ENCODE assay signal across 26 mouse cellular contexts in genomic region chr9:60861030-60861429, GRCm38 (mm10).
DNase-seq lines count a peak whose midpoint lies in the region; ATAC-seq lines count a peak whose summit lies in the region.
"Had no signal": no experiment of that assay in that cellular context is flagged by ENCODE, and none has a peak within 500 bp of the region (broad histone marks: within the 10 kb centered on the region; RNA-seq: fewer than 3 reads in every experiment).

No protein-coding gene starts in this region.

- no peak overlapping the region for H3K9ac ChIP-seq in forebrain, embryonic 14.5 days (ENCODE audit: low read length)
- no peak overlapping the region for H3K9ac ChIP-seq in hindbrain, embryonic 15.5 days
- H3K9ac ChIP-seq in hindbrain, embryonic 11.5 days (ENCODE audit: low read depth, low read length): no peak overlapping the region
- no peak overlapping the region for H3K9ac ChIP-seq in midbrain, embryonic 14.5 days (replicated peaks; ENCODE audit: low read length)
- no peak overlapping the region for H3K9ac ChIP-seq in midbrain, embryonic 13.5 days (replicated peaks)
- H3K9ac ChIP-seq: embryonic facial prominence, embryonic 12.5 days; embryonic facial prominence, embryonic 15.5 days; forebrain, embryonic 15.5 days; intestine, embryonic 15.5 days had no signal

- H3K4me1 ChIP-seq in forebrain, embryonic 14.5 days (ENCODE audit: control insufficient read depth, insufficient read depth, low read length): no peaks in the 10 kb centered on the region; the same call in 1 of the 2 replicates
- peaks cover 22% of the 10 kb centered on the region for H3K4me1 ChIP-seq in forebrain, embryonic 10.5 days
- H3K4me1 ChIP-seq in hindbrain, embryonic 15.5 days (replicated peaks): peaks cover 19% of the 10 kb centered on the region
- no peaks in the 10 kb centered on the region for H3K4me1 ChIP-seq in hindbrain, embryonic 11.5 days (replicated peaks; ENCODE audit: control insufficient read depth, insufficient read depth, low read length)
- H3K4me1 ChIP-seq in midbrain, embryonic 14.5 days (ENCODE audit: control insufficient read depth, insufficient read depth, low read length): peaks cover 13% of the 10 kb centered on the region; the same call in 1 of the 2 replicates
- H3K4me1 ChIP-seq in midbrain, embryonic 13.5 days (replicated peaks): peaks cover 24% of the 10 kb centered on the region
- H3K4me1 ChIP-seq: embryonic facial prominence, embryonic 15.5 days had no signal

- H3K4me3 ChIP-seq in forebrain, embryonic 14.5 days (ENCODE audit: low read depth, low read length): no peak overlapping the region
- no peak overlapping the region for H3K4me3 ChIP-seq in forebrain, embryonic 10.5 days
- H3K4me3 ChIP-seq in hindbrain, embryonic 15.5 days: no peak overlapping the region
- no peak overlapping the region for H3K4me3 ChIP-seq in hindbrain, embryonic 11.5 days (ENCODE audit: low read depth, low read length)
- no peak overlapping the region for H3K4me3 ChIP-seq in midbrain, embryonic 14.5 days (replicated peaks; ENCODE audit: low read depth, low read length)
- no peak overlapping the region for H3K4me3 ChIP-seq in midbrain, embryonic 13.5 days (replicated peaks)
- H3K4me3 ChIP-seq: embryonic facial prominence, embryonic 12.5 days; embryonic facial prominence, embryonic 15.5 days; forebrain, embryonic 15.5 days; gastrocnemius, adult 2 months; hindbrain, embryonic 10.5 days; intestine, embryonic 15.5 days had no signal

- H3K36me3 ChIP-seq in forebrain, embryonic 14.5 days (ENCODE audit: control insufficient read depth, insufficient read depth, low read length): peaks cover 9% of the 10 kb centered on the region; the same call in 1 of the 2 replicates
- peaks cover 49% of the 10 kb centered on the region for H3K36me3 ChIP-seq in forebrain, embryonic 10.5 days (replicated peaks)
- H3K36me3 ChIP-seq in hindbrain, embryonic 15.5 days: no peaks in the 10 kb centered on the region
- H3K36me3 ChIP-seq in hindbrain, embryonic 11.5 days (ENCODE audit: control insufficient read depth, insufficient read depth, low read length): no peaks in the 10 kb centered on the region
- no peaks in the 10 kb centered on the region for H3K36me3 ChIP-seq in midbrain, embryonic 14.5 days (ENCODE audit: control insufficient read depth, insufficient read depth, low read length)
- H3K36me3 ChIP-seq in midbrain, embryonic 13.5 days: no peaks in the 10 kb centered on the region; the same call in 1 of the 2 replicates
- H3K36me3 ChIP-seq: forebrain, embryonic 15.5 days had no signal

- no peak for ATAC-seq in forebrain, embryonic 14.5 days
- ATAC-seq in hindbrain, embryonic 15.5 days (ENCODE audit: low FRiP score, low read depth): no peak
- ATAC-seq in hindbrain, embryonic 11.5 days (ENCODE audit: low FRiP score): no peak
- no peak for ATAC-seq in midbrain, embryonic 14.5 days (ENCODE audit: low FRiP score, low TSS enrichment)
- ATAC-seq in midbrain, embryonic 13.5 days: no peak; the same call in 1 of the 2 replicates
- ATAC-seq: activated CD4-positive, CD25-positive, alpha-beta regulatory T cell, adult 4 months; forebrain, embryonic 15.5 days; intestine, embryonic 15.5 days had no signal

- no peaks in the 10 kb centered on the region for H3K27me3 ChIP-seq in forebrain, embryonic 14.5 days (replicated peaks; ENCODE audit: control insufficient read depth, insufficient read depth, low read length)
- H3K27me3 ChIP-seq in forebrain, embryonic 10.5 days (ENCODE audit: poor library complexity, severe bottlenecking): no peaks in the 10 kb centered on the region
- H3K27me3 ChIP-seq in hindbrain, embryonic 15.5 days: no peaks in the 10 kb centered on the region
- H3K27me3 ChIP-seq in hindbrain, embryonic 11.5 days (ENCODE audit: control insufficient read depth, insufficient read depth, low read length): no peaks in the 10 kb centered on the region
- H3K27me3 ChIP-seq in midbrain, embryonic 14.5 days (ENCODE audit: control insufficient read depth, insufficient read depth, low read length): no peaks in the 10 kb centered on the region
- no peaks in the 10 kb centered on the region for H3K27me3 ChIP-seq in midbrain, embryonic 13.5 days
- H3K27me3 ChIP-seq: embryonic facial prominence, embryonic 12.5 days; embryonic facial prominence, embryonic 15.5 days; forebrain, embryonic 15.5 days; intestine, embryonic 15.5 days had no signal

- peak; percentile 55 for DNase-seq in forebrain, embryonic 14.5 days (ENCODE audit: low spot score)
- DNase-seq in forebrain, embryonic 10.5 days (ENCODE audit: extremely low spot score, low spot score): no peak
- no peak for DNase-seq in hindbrain, embryonic 11.5 days (ENCODE audit: low spot score)
- peak; percentile 78 for DNase-seq in midbrain, embryonic 14.5 days
- peak; percentile 35 for DNase-seq in brain, adult 2 months (ENCODE audit: low read depth, low spot score)
- DNase-seq in natural killer cell, adult 2 months (ENCODE audit: low spot score in 2 of 2): no peak
- DNase-seq: adrenal gland, adult 8-10 months; adrenal gland, postnatal 25 days; cerebellum, adult 11 months; cerebellum, adult 2 months; cerebellum, adult 9-11 months; cerebellum, postnatal 25 days; gastrocnemius, adult 2 months; gastrocnemius, postnatal 14 days; heart, adult 11 months; heart, postnatal 36 days; kidney, adult 11 months had no signal

- no peak overlapping the region for H3K4me2 ChIP-seq in forebrain, embryonic 14.5 days (ENCODE audit: low read length)
- no peak overlapping the region for H3K4me2 ChIP-seq in hindbrain, embryonic 15.5 days
- H3K4me2 ChIP-seq in hindbrain, embryonic 11.5 days (replicated peaks; ENCODE audit: low read depth, low read length): no peak overlapping the region
- no peak overlapping the region for H3K4me2 ChIP-seq in midbrain, embryonic 14.5 days (ENCODE audit: low read length)
- no peak overlapping the region for H3K4me2 ChIP-seq in midbrain, embryonic 13.5 days (replicated peaks)
- H3K4me2 ChIP-seq: embryonic facial prominence, embryonic 12.5 days; embryonic facial prominence, embryonic 15.5 days; forebrain, embryonic 15.5 days; heart, embryonic 11.5 days; intestine, embryonic 15.5 days had no signal

- 79% methylated on average over 5 of the region's 5 CpGs for WGBS in forebrain, embryonic 14.5 days
- 91% methylated on average over 5 of the region's 5 CpGs for WGBS in forebrain, embryonic 10.5 days
- 61% methylated on average over 5 of the region's 5 CpGs for WGBS in hindbrain, embryonic 15.5 days
- WGBS in hindbrain, embryonic 11.5 days: 86% methylated on average over 5 of the region's 5 CpGs
- WGBS in midbrain, embryonic 14.5 days: 49% methylated on average over 5 of the region's 5 CpGs
- 58% methylated on average over 5 of the region's 5 CpGs for WGBS in midbrain, embryonic 13.5 days

- no peak overlapping the region for H3K27ac ChIP-seq in forebrain, embryonic 14.5 days (ENCODE audit: low read depth, low read length)
- H3K27ac ChIP-seq in forebrain, embryonic 10.5 days: no peak overlapping the region
- peak overlapping the region; percentile 14; the same call in 1 of the 2 replicates for H3K27ac ChIP-seq in hindbrain, embryonic 15.5 days (replicated peaks)
- no peak overlapping the region for H3K27ac ChIP-seq in hindbrain, embryonic 11.5 days (ENCODE audit: low read depth, low read length)
- no peak overlapping the region for H3K27ac ChIP-seq in midbrain, embryonic 14.5 days (replicated peaks; ENCODE audit: low read depth, low read length)
- H3K27ac ChIP-seq in midbrain, embryonic 13.5 days: no peak overlapping the region
- H3K27ac ChIP-seq: embryonic facial prominence, embryonic 12.5 days; embryonic facial prominence, embryonic 15.5 days; forebrain, embryonic 15.5 days; gastrocnemius, adult 2 months; hindbrain, embryonic 10.5 days; intestine, embryonic 15.5 days had no signal

- H3K9me3 ChIP-seq in forebrain, embryonic 14.5 days (replicated peaks; ENCODE audit: control insufficient read depth, low read length): no peaks in the 10 kb centered on the region
- no peaks in the 10 kb centered on the region for H3K9me3 ChIP-seq in forebrain, embryonic 10.5 days
- no peaks in the 10 kb centered on the region for H3K9me3 ChIP-seq in hindbrain, embryonic 15.5 days
- no peaks in the 10 kb centered on the region for H3K9me3 ChIP-seq in hindbrain, embryonic 11.5 days (ENCODE audit: control insufficient read depth, low read length)
- H3K9me3 ChIP-seq in midbrain, embryonic 14.5 days (ENCODE audit: control insufficient read depth, low read length): no peaks in the 10 kb centered on the region
- no peaks in the 10 kb centered on the region for H3K9me3 ChIP-seq in midbrain, embryonic 13.5 days
- H3K9me3 ChIP-seq: embryonic facial prominence, embryonic 12.5 days; embryonic facial prominence, embryonic 15.5 days; forebrain, embryonic 15.5 days; hindbrain, embryonic 10.5 days; intestine, embryonic 15.5 days had no signal

Comparison
In these comparisons a context has a peak if more than half of its experiments do, and no peak if none do; other contexts are left out.
1. DNase-seq: peak in forebrain, embryonic 14.5 days (single experiment), midbrain, embryonic 14.5 days (single experiment) and brain, adult 2 months (single experiment); none in forebrain, embryonic 10.5 days (single experiment), hindbrain, embryonic 11.5 days (single experiment) and natural killer cell, adult 2 months (0 of 2).